Mouse (Mus musculus) heart, embryonic 13.5 days (tissue): Measurements from ENCODE around the gene Pdgfa. TPM values are rescaled to one million over a fixed set of nuclear protein-coding genes. Genes with fewer than 3 reads are reported as not detected.

Experiments used
- ATAC-seq: fragments of 200-750 bp; cut with Nextera tagmentation; 2 replicates; pipeline ENCODE4 v1.8.0; 2017; ENCODE audit warnings: moderate TSS enrichment; ENCODE audit not compliant: insufficient number of reproducible peaks, low FRiP score, low TSS enrichment; ENCODE audit errors: extremely low read depth
- H3K27ac ChIP-seq: fragments of 300-500 bp; sonication (generic); replicated peaks from 2 replicates; pipeline ENCODE4 v1.5.1; 2015; ENCODE audit warnings: moderate library complexity, mild to moderate bottlenecking, inconsistent platforms
- H3K27me3 ChIP-seq: fragments of 300-500 bp; sonication (generic); replicated peaks from 2 replicates; pipeline ENCODE4 v1.6.1; 2015; ENCODE audit warnings: mild to moderate bottlenecking, inconsistent platforms
- H3K36me3 ChIP-seq: fragments of 300-500 bp; sonication (generic); 2 replicates; pipeline ENCODE4 v1.6.1; 2015; ENCODE audit warnings: mild to moderate bottlenecking, inconsistent platforms
- H3K4me1 ChIP-seq: fragments of 300-500 bp; sonication (generic); 2 replicates; pipeline ENCODE4 v1.6.1; 2015; ENCODE audit warnings: inconsistent platforms
- H3K4me2 ChIP-seq: fragments of 300-500 bp; sonication (generic); 2 replicates; pipeline ENCODE4 v1.6.1; 2015; ENCODE audit warnings: inconsistent platforms, mild to moderate bottlenecking, moderate library complexity
- H3K4me3 ChIP-seq: fragments of 300-500 bp; sonication (generic); 2 replicates; pipeline ENCODE4 v1.5.1; 2015; ENCODE audit warnings: moderate library complexity, mild to moderate bottlenecking, inconsistent platforms
- H3K9ac ChIP-seq: fragments of 300-500 bp; sonication (generic); 2 replicates; pipeline ENCODE4 v1.6.1; 2015; ENCODE audit warnings: inconsistent platforms, mild to moderate bottlenecking, moderate library complexity
- H3K9me3 ChIP-seq: fragments of 300-500 bp; sonication (generic); 2 replicates; pipeline ENCODE4 v1.6.1; 2016; ENCODE audit warnings: inconsistent platforms
- WGBS: fragments of 180-500 bp; shearing (Covaris S2); methylation state at CpG from one replicate; pipeline ENCODE4 v1.1.7; 2015; ENCODE audit warnings: mixed read lengths; 5-methylcytosine and 5-hydroxymethylcytosine counted together
- polyA plus RNA-seq: library from polyadenylated mRNA; unstranded; fragments of >200 nt; fragmentation: Nextera tagmentation; extraction: Ambion mirVana; gene quantifications from 2 replicates; pipeline ENCODE4 v1.2.1, GENCODE M21; 2015

The Pdgfa gene
- polyA plus RNA-seq, 1 experiment from 2014 or later: 39.8 TPM

DNA sequence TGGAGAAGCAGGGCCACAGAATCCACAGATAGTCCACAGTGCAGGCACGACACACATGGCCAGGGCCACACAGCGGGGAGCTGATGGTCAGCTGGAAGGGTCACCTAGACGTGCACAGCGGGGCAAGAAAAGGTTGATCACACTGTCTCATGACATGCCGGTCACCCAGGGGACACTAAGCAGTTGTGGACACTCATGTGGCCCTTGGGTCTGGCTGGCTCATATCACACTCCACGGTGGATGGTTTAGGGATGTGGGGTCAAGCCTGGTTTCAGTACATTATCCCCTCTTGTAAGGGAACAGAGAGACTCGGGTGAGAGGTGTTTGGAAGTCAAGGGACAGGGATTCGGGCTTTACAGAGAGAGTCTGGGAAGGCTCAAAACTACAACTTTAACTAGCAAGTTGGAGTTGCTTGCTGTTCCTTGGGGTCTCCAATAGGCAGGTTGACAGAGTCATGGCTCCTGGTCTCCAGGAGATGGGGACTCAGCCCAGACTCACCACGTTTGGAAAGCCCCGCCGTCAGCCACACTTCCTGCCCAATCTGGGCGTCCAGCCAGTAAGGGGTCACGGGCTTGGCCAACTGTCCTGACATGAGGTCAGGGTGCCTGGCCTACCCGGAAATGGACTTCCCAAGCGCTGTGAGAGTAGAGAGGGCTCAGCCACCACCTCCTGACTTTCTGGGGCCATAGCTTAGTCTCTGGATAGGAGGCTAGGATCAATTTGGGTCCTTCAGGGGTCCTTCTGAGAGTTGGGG is 20.4 kb upstream of the Pdgfa start:
- Histone ChIP-seq H3K27ac (no peak overlapping the region), H3K9ac (no peak overlapping the region), H3K4me3 (no peak overlapping the region), H3K4me2 (no peak overlapping the region), H3K9me3 (no peaks in the 10 kb centered on the region), H3K27me3 (no peaks in the 10 kb centered on the region), H3K36me3 (no peaks in the 10 kb centered on the region), H3K4me1 (peaks cover 28% of the 10 kb centered on the region)
- ATAC-seq: no peak
- WGBS: 58% methylated on average over 15 of the region's 15 CpGs

DNA sequence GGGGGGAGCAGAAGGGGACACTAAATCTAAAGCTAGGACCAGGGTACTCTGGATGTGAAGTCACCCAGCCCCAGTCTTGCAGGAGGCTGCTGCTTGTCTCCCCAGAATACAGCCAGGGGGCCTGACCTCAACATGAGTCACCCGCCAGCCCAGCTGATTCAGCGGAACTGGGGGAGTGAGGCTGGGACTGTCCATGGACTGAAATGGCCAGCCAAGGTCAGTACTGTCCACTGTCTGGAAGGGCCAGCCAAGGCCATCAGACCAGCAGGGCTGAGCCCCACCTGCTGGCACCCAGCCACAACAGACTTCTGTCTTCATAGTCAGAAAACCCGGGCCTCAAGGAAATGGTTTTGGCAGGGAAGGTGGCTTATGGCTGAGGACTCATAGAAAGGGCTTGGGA is 17.9 kb upstream of the Pdgfa start:
- no peaks in the 10 kb centered on the region for H3K36me3 ChIP-seq
- WGBS: 51% methylated on average over 3 of the region's 3 CpGs
- H3K9me3 ChIP-seq: no peaks in the 10 kb centered on the region
- no peak overlapping the region for H3K4me3 ChIP-seq
- no peaks in the 10 kb centered on the region for H3K27me3 ChIP-seq
- H3K27ac ChIP-seq: no peak overlapping the region
- H3K9ac ChIP-seq: no peak overlapping the region
- no peak for ATAC-seq
- H3K4me1 ChIP-seq: peaks cover 28% of the 10 kb centered on the region
- H3K4me2 ChIP-seq: no peak overlapping the region

DNA sequence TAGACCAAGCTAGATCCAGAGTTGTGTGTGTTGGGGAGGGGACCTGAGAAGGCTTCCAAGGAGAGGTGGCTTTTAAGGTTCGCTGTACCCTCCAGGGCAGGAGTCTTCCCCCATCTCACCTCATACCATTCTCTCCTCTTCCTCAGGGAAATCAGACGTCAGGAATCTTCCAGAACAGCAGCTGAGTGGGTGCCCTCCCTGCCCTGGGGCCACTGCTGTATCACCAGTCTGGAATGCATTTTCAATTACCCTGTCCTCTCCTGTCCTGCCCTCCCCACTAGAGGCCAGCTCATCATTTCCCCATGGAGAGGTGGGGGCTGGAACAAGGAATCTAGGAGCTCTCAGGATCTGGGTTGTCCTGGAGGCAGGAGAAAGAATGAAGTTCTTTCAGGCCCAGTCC is 13.5 kb upstream of the Pdgfa start:
- no peak for ATAC-seq
- no peaks in the 10 kb centered on the region for H3K36me3 ChIP-seq
- H3K9me3 ChIP-seq: no peaks in the 10 kb centered on the region
- no peak overlapping the region for H3K4me2 ChIP-seq
- peaks cover 19% of the 10 kb centered on the region; the same call in 1 of the 2 replicates for H3K27me3 ChIP-seq
- H3K4me3 ChIP-seq: no peak overlapping the region
- H3K9ac ChIP-seq: no peak overlapping the region
- H3K27ac ChIP-seq: no peak overlapping the region
- peaks cover 12% of the 10 kb centered on the region for H3K4me1 ChIP-seq
- 41% methylated on average over 2 of the region's 2 CpGs for WGBS

DNA sequence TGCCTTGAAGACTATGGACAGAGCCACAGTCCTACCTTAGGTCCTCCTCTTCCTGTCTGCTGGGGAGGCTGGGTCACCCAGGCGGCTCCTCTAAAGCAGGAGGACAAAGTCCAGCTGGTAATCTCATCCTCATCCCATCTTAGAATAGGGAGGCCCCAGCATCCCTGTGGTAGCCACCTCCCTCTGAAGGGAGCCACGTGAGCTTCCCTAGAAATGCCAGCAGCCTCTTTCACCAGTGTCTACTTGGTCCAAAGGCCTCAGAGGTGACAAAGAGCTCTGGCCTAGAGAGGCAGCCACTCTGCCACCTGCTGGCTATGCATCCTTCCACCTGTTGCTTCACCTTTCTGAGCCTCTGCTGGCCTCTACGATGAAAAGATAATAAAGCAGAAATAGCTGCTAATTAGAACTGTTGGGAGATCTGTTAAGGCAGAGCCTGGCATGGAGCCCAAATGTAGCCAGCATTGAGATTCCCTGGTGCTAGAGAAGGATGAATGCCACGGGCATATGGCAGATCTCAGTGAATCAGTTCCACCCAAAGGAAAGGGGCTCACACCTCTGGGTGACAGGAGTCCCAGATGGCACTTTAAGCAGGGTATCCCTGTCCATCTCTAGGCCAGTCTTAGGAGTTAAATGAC is 10.1 kb upstream of the Pdgfa start:
- WGBS: 46% methylated on average over 4 of the region's 4 CpGs
- Histone ChIP-seq H3K4me3 (no peak overlapping the region), H3K36me3 (no peaks in the 10 kb centered on the region), H3K27me3 (peaks cover 25% of the 10 kb centered on the region; the same call in 1 of the 2 replicates), H3K9me3 (0 out of 2 replicates have a peak, but pooled peaks cover under 1% of the 10 kb centered on the region), H3K4me2 (no peak overlapping the region), H3K27ac (no peak overlapping the region), H3K9ac (no peak overlapping the region), H3K4me1 (no peaks in the 10 kb centered on the region)
- ATAC-seq: no peak

DNA sequence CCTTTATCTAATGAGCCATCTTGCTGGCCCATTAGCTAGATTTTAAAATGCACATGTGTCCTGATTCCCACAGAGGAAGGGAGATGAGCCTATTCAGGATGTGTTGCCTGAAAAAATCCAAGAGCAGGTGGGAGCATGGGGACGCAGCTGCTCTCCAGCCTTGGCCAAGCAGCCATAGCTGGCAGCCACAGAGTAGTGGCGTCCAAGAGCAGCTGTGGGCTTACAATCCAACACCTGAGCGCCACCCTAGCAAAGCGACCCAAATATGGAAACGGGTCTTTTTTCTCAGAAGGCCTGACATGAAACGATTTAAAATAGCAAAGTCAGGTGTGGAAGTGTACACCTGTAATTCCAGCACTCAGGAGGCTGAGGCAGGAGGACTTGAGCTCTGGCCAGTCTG is 7.4 kb upstream of the Pdgfa start:
- Histone ChIP-seq H3K4me2 (no peak overlapping the region), H3K4me3 (no peak overlapping the region), H3K27me3 (peaks cover 29% of the 10 kb centered on the region), H3K27ac (no peak overlapping the region), H3K36me3 (no peaks in the 10 kb centered on the region), H3K9me3 (peaks cover 5% of the 10 kb centered on the region; the same call in 1 of the 2 replicates), H3K4me1 (0 out of 2 replicates have a peak, but pooled peaks cover 2% of the 10 kb centered on the region), H3K9ac (no peak overlapping the region)
- no peak for ATAC-seq
- 75% methylated on average over 6 of the region's 6 CpGs for WGBS

DNA sequence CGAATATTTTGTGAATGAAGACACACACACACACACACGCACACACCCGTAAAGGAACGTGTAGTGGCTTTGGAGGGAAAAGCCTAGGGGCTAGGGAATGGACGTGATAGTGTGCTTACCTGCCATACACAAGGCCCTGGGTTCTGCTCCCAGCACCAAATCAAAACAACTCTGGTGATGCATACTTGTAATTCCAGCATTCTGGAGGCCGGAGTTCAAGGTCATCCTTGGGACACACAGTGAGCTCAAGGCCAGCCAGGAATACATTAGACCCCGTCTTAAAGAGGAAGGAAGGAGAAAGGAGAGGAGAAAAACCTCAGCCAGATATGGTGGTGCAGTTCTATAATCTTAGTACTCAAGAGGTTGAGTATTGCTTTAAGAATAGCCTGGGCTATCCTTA is 2.5 kb upstream of the Pdgfa start:
- peaks cover 37% of the 10 kb centered on the region for H3K4me1 ChIP-seq
- no peak overlapping the region for H3K4me2 ChIP-seq
- H3K27ac ChIP-seq: no peak overlapping the region
- no peaks in the 10 kb centered on the region for H3K36me3 ChIP-seq
- no peak overlapping the region for H3K4me3 ChIP-seq
- ATAC-seq: no peak
- H3K9ac ChIP-seq: no peak overlapping the region
- peaks cover 5% of the 10 kb centered on the region; the same call in 1 of the 2 replicates for H3K9me3 ChIP-seq
- WGBS: 69% methylated on average over 7 of the region's 7 CpGs
- H3K27me3 ChIP-seq: peaks cover 44% of the 10 kb centered on the region

DNA sequence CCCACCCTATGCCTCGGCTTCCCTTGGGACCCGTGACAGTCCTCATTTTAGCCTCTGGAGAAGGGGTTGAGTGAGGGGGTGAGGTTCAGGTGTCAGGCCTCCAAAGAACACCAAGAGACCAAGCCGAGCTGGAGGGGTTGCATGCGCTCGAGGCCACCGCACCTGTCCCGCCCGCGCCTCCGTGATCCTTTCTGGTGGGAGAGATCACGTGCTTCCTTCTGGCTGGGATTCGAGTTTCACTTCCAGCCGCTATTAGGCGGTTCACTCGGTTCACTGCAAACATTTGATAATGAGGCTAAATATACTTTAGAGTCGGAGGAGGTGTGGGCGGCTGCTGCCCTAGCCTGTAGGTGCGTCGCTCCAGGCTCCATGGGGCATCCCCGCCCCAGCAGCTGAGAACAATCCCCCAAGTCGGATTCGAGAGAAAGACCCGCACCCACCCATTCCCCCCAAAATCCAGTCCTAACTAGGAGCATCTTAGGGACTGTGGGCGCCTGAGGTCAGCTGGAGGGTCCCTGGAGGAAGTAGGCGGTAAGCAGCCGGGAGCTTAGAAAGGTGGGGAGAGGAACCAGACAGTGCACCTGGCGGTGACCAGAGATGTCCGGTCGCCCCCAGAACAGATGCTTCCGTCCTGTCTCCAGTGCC is 888 bp upstream of the Pdgfa start:
- H3K27ac ChIP-seq: peak overlapping the region; percentile 99
- H3K9me3 ChIP-seq: peaks cover 5% of the 10 kb centered on the region; the same call in 1 of the 2 replicates
- H3K4me1 ChIP-seq: peaks cover 49% of the 10 kb centered on the region
- WGBS: 4% methylated on average over 30 of the region's 30 CpGs
- peak overlapping the region; percentile 83 for H3K4me3 ChIP-seq
- ATAC-seq: no peak
- peak overlapping the region; percentile 96 for H3K9ac ChIP-seq
- H3K36me3 ChIP-seq: no peaks in the 10 kb centered on the region
- H3K4me2 ChIP-seq: peak overlapping the region; percentile 90
- peaks cover 51% of the 10 kb centered on the region for H3K27me3 ChIP-seq

DNA sequence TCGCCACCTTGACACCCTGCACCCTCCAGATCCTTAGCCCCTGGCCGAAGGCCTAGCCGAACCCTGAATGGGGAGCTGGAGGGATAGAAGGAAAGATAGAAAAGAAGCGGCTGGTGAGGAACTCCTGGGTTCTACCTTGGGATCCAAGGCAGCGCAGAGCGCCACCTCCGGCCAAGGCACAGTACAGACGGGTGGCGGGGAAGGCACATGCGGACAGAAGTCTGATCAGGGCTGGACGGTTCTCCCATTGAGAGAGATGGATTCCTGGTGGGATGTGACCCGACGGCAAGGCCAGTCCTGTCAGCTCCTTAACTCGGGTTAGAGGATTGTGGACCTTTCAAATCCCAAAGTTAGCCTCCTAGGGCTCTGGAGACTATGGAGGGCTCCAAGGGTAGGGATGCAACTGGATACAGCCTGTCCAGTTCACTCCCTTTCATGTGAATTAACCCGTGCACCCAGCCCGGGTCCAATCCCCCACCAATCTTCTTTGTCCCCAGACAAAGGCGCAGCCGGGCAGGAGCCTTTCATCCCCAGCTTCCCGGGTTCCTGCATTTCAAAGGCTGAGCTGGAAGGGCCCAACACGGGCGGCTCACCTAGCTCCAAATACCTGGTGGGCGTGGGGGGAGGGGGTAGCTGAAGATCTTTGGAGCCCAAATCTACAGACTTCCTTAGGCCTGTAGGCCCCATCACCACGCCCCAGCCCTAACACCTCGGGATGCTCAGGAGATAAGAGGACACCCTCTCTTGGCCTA is 672 bp downstream of the Pdgfa start:
- Histone ChIP-seq H3K9me3 (no peaks in the 10 kb centered on the region), H3K27me3 (peaks cover 66% of the 10 kb centered on the region), H3K9ac (peak overlapping the region; percentile 96), H3K4me2 (peak overlapping the region; percentile 90), H3K4me1 (peaks cover 64% of the 10 kb centered on the region), H3K4me3 (peak overlapping the region; percentile 83), H3K36me3 (peaks cover 4% of the 10 kb centered on the region; the same call in 1 of the 2 replicates), H3K27ac (peak overlapping the region; percentile 99)
- ATAC-seq: no peak
- 10% methylated on average over 24 of the region's 24 CpGs for WGBS

DNA sequence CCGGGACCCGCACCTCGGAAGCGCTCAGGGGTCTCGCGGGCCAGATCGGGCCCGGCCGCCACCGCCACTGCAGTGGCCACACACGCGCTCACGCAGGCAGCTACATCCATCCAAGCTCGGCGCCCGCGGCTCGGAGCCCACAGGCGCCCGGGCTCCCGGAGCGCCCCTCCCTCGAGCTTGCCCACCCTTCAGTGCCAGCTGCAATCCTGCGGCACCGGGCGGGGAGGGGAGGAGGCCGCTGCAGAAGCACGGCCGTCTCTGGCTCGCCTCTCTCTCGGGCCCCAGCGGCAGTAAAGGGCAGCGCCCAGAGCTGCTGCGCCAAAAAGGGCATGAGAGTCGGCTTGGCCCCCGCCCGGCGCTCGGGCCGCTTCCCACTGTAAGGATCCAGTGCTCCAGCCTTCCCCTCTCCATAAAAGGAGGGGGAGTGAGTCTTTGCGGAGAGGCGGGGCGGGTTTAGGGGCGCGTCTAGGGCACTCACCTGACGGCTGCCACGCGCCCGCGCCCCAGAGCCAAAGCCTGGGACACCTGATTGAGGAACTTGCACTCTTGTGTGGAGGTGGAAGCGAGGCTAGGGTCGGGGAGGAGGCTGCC is 1.4 kb downstream of the Pdgfa start:
- peak; percentile 31; the same call in 1 of the 2 replicates for ATAC-seq
- peak overlapping the region; percentile 99 for H3K27ac ChIP-seq
- H3K4me3 ChIP-seq: peak overlapping the region; percentile 83
- peaks cover 70% of the 10 kb centered on the region for H3K27me3 ChIP-seq
- whole genome bisulfite sequencing: under 1% methylated on average over 51 of the region's 52 CpGs
- peaks cover 4% of the 10 kb centered on the region; the same call in 1 of the 2 replicates for H3K36me3 ChIP-seq
- H3K4me1 ChIP-seq: peaks cover 71% of the 10 kb centered on the region
- H3K4me2 ChIP-seq: peak overlapping the region; percentile 90
- no peaks in the 10 kb centered on the region for H3K9me3 ChIP-seq
- peak overlapping the region; percentile 96 for H3K9ac ChIP-seq

DNA sequence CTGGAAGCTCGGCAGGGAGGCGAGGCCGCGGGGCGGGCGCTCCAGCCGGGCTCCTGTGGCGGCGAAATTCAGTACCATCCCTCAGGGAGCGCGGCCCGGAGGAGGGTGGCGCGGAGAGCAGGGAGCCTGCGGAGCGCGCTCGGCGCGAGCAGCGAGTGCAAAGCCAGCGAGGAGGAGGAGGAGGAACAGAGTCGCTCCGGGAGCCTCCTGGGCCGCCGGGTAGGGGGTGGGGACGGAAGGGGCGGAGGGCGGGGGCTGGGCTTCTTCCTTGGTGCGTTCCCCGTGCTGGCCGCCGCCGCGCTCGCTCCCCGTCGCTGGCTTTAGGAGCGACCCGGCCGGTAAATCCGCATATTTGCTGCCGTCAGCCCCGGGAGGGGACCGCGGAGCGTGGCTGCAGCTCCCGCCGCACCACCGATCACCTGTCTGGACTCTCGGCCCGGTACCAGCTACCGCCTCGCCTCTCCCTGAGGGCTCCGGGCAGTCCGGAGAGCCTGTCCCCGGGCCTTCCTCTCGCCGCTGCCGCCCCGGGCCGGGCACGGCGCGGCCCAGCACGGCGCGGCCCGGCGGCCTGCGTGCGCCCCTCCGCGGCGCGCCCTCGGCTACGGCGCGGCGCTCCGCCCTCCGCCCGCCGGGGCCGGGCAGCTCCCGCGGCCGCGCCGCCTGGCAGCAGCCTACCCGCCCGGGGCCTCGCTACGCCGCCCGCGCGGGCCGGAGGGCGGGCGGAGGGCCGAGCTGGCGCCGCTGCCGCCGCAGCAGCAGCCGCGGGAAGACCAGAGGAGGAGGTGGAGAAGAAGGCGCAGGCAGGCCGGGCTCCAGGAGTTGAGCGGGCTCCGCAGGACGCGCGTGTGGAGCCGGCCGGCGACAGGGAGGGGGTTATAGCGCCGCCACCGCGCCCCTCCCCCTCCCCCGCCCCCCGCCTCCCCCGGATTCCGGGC is 2.1 kb downstream of the Pdgfa start:
- peaks cover 71% of the 10 kb centered on the region for H3K27me3 ChIP-seq
- H3K9ac ChIP-seq: peak overlapping the region; percentile 96
- H3K36me3 ChIP-seq: peaks cover 4% of the 10 kb centered on the region; the same call in 1 of the 2 replicates
- peak overlapping the region; percentile 99 for H3K27ac ChIP-seq
- peak; percentile 6; the same call in 1 of the 2 replicates for ATAC-seq
- no peaks in the 10 kb centered on the region for H3K9me3 ChIP-seq
- H3K4me3 ChIP-seq: peak overlapping the region; percentile 83
- under 1% methylated on average over 84 of the region's 127 CpGs for WGBS
- H3K4me1 ChIP-seq: peaks cover 79% of the 10 kb centered on the region
- peak overlapping the region; percentile 90 for H3K4me2 ChIP-seq
